ENCODE assay signal across 15 mouse cellular contexts in the genomic region with DNA sequence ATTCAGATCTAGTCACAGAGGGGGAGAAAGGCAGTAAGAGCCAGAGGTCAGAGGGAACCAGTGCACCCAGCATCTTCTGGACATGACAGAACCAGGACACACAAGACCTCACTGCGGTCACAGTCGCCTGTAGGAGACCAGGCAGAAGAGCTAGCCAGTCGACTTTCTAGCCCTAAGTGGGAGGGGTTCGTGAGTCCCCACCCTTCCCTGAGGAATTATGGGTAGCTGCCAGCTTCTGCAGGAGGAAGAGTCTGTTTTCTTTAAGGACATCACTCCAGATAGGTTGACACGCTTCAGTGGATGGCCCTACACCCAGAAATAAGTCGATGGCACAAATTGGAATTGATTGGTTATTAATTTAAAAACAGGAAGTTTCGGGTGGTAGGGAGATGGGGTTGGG. TPM values are rescaled to one million over a fixed set of nuclear protein-coding genes. Genes with fewer than 3 reads are reported as not detected.
DNase-seq lines count a peak whose midpoint lies in the region; ATAC-seq and TF ChIP-seq lines count a peak whose summit lies in the region.
"Had no signal": no experiment of that assay in that cellular context is flagged by ENCODE, and none has a peak within 500 bp of the region (broad histone marks: within the 10 kb centered on the region; RNA-seq: fewer than 3 reads in every experiment).

No protein-coding gene starts in this region.

- no peak for DNase-seq in kidney, postnatal 36 days
- peak; percentile 24 for DNase-seq in MEL (ENCODE audit: low read depth, low spot score)
- peak; percentile 50 for DNase-seq in embryo, embryonic 10.5 days (ENCODE audit: low spot score)
- DNase-seq in liver, embryonic 13.5 days = no peak
- DNase-seq: cerebellum, adult 9-10 months; gastrocnemius, postnatal 14 days; thymus, postnatal 14 days had no signal

- 36% methylated on average over 7 of the region's 7 CpGs for WGBS in kidney, embryonic 15.5 days
- 23% methylated on average over 7 of the region's 7 CpGs for WGBS in liver, embryonic 13.5 days (ENCODE audit: insufficient replicate concordance)

- no peak for ATAC-seq in kidney, embryonic 15.5 days (replicated peaks; ENCODE audit: low FRiP score)
- ATAC-seq in liver, embryonic 13.5 days (ENCODE audit: low read depth) = no peak
- ATAC-seq in activated CD4-positive, CD25-positive, alpha-beta regulatory T cell, adult 4 months = no peak
- ATAC-seq in megakaryocyte progenitor cell, adult 5-6 weeks (replicated peaks; ENCODE audit: poor library complexity) = no peak

- H3K27ac ChIP-seq in kidney, embryonic 15.5 days = no peak overlapping the region
- no peak overlapping the region for H3K27ac ChIP-seq in MEL (ENCODE audit: control insufficient read depth, low read depth, low read length)
- H3K27ac ChIP-seq in liver, embryonic 13.5 days = no peak overlapping the region

- TF ChIP-seq CTCF in MEL (IDR thresholded peaks at IDR 0.05 in 2 of 3, conservative IDR thresholded peaks at IDR 0.05 in 1 of 3; ENCODE audit: control insufficient read depth in 1 of 3, insufficient read depth in 1 of 3, low read depth in 2 of 3, low read length in 3 of 3, poor library complexity in 1 of 3, severe bottlenecking in 1 of 3) = no peak

- TF ChIP-seq RAD21 in MEL (IDR thresholded peaks at IDR 0.05; ENCODE audit: low read depth, low read length) = no peak

- no peaks in the 10 kb centered on the region for H3K79me2 ChIP-seq in MEL (ENCODE audit: control insufficient read depth, insufficient read depth, low read length, poor library complexity)

- H3K4me2 ChIP-seq in kidney, embryonic 15.5 days = peak overlapping the region; percentile 74
- H3K4me2 ChIP-seq in liver, embryonic 13.5 days = peak overlapping the region; percentile 70

- peaks cover 48% of the 10 kb centered on the region for H3K4me1 ChIP-seq in kidney, embryonic 15.5 days
- peaks cover 4 to 9% of the 10 kb centered on the region in 2 experiments for H3K4me1 ChIP-seq in MEL (ENCODE audit: control insufficient read depth in 1 of 2, insufficient read depth in 2 of 2, low read length in 2 of 2)
- H3K4me1 ChIP-seq in liver, embryonic 13.5 days (replicated peaks) = peaks cover 9% of the 10 kb centered on the region; the same call in 1 of the 2 replicates

- TF ChIP-seq POLR2A in MEL (IDR thresholded peaks at IDR 0.05; ENCODE audit: control insufficient read depth in 1 of 2, insufficient read depth in 1 of 2, low read depth in 1 of 2, low read length in 2 of 2, poor library complexity in 1 of 2) = no peak

- TF ChIP-seq EP300 in MEL (IDR thresholded peaks at IDR 0.05; ENCODE audit: low read depth in 1 of 2, low read length in 2 of 2) = no peak

- no peaks in the 10 kb centered on the region for H3K36me3 ChIP-seq in kidney, embryonic 15.5 days
- peaks cover 0 to 6% of the 10 kb centered on the region in 2 experiments; a peak in 2 of 4 replicates for H3K36me3 ChIP-seq in MEL (ENCODE audit: control insufficient read depth in 1 of 2, insufficient read depth in 2 of 2, low read length in 2 of 2)
- no peaks in the 10 kb centered on the region for H3K36me3 ChIP-seq in liver, embryonic 13.5 days

- peaks cover 20% of the 10 kb centered on the region; the same call in 1 of the 2 replicates for H3K27me3 ChIP-seq in kidney, embryonic 15.5 days
- H3K27me3 ChIP-seq in MEL (ENCODE audit: control insufficient read depth in 1 of 2, insufficient read depth in 2 of 2, low read length in 2 of 2) = peaks cover 5% of the 10 kb centered on the region in 2 experiments
- H3K27me3 ChIP-seq in liver, embryonic 13.5 days = peaks cover 45% of the 10 kb centered on the region

- no peaks in the 10 kb centered on the region for H3K9me3 ChIP-seq in kidney, embryonic 15.5 days (replicated peaks)
- no peaks in the 10 kb centered on the region for H3K9me3 ChIP-seq in MEL (replicated peaks; ENCODE audit: insufficient read depth, low read length)
- no peaks in the 10 kb centered on the region for H3K9me3 ChIP-seq in liver, embryonic 13.5 days (replicated peaks)

- no peak overlapping the region for H3K9ac ChIP-seq in kidney, embryonic 15.5 days
- H3K9ac ChIP-seq in MEL (ENCODE audit: control insufficient read depth, low read depth, low read length, poor library complexity, severe bottlenecking) = no peak overlapping the region
- no peak overlapping the region for H3K9ac ChIP-seq in liver, embryonic 13.5 days

- no peak overlapping the region for H3K4me3 ChIP-seq in kidney, embryonic 15.5 days (replicated peaks)
- H3K4me3 ChIP-seq in MEL (ENCODE audit: control insufficient read depth in 1 of 2, insufficient read depth in 1 of 2, low read depth in 2 of 2, low read length in 2 of 2) = no peak overlapping the region
- no peak overlapping the region for H3K4me3 ChIP-seq in liver, embryonic 13.5 days (replicated peaks)
- H3K4me3 ChIP-seq: myocyte had no signal

TF ChIP-seq in MEL, 35 proteins besides CTCF, POLR2A, EP300 and RAD21:
- TF ChIP-seq USF2 (IDR thresholded peaks at IDR 0.05; ENCODE audit: borderline replicate concordance in 1 of 2, insufficient read depth in 1 of 2, low read depth in 1 of 2, low read length in 2 of 2) (no peak), RCOR1 (IDR thresholded peaks at IDR 0.05; ENCODE audit: low read depth, low read length) (no peak), TCF12 (IDR thresholded peaks at IDR 0.05; ENCODE audit: low read depth, low read length) (no peak), UBTF (IDR thresholded peaks at IDR 0.05; ENCODE audit: borderline replicate concordance, insufficient read depth, low read depth, low read length) (no peak), MXI1 (IDR thresholded peaks at IDR 0.05; ENCODE audit: low read depth, low read length) (no peak), GABPA (IDR thresholded peaks at IDR 0.05; ENCODE audit: low read depth, low read length) (no peak), GATA1 (IDR thresholded peaks at IDR 0.05; ENCODE audit: low read depth, low read length) (no peak), ELF1 (IDR thresholded peaks at IDR 0.05; ENCODE audit: low read depth, low read length) (no peak), KAT2A (conservative IDR thresholded peaks at IDR 0.05; ENCODE audit: low read depth, low read length) (no peak), POLR2AphosphoS5 (IDR thresholded peaks at IDR 0.05; ENCODE audit: borderline replicate concordance, low read depth, low read length) (no peak), E2F4 (IDR thresholded peaks at IDR 0.05; ENCODE audit: borderline replicate concordance, low read depth, low read length) (no peak), MYC (IDR thresholded peaks at IDR 0.05; ENCODE audit: low read depth, low read length) (no peak), MYB (IDR thresholded peaks at IDR 0.05; ENCODE audit: low read depth, low read length) (no peak), USF1 (IDR thresholded peaks at IDR 0.05; ENCODE audit: low read depth, low read length) (no peak), ETS1 (IDR thresholded peaks at IDR 0.05; ENCODE audit: low read depth, low read length) (no peak), MAZ (IDR thresholded peaks at IDR 0.05; ENCODE audit: low read depth, low read length) (no peak), ZNF384 (IDR thresholded peaks at IDR 0.05; ENCODE audit: low read depth, low read length) (no peak), TBP (IDR thresholded peaks at IDR 0.05; ENCODE audit: low read depth, low read length) (no peak), SIN3A (IDR thresholded peaks at IDR 0.05; ENCODE audit: low read length) (no peak)

RNA-seq across cellular contexts. Expression of a gene that starts 30.4 kb away (rescaled TPM):
- 0.83 and 1.4 TPM in 2 replicates for polyA plus RNA-seq in kidney, embryonic 15.5 days (2015; fragmentation: Nextera tagmentation; extraction: Ambion mirVana)
- total RNA-seq in MEL (2012; rRNA removed) = not detected in 2 replicates
- polyA plus RNA-seq in MEL (2012; ENCODE audit: insufficient read depth in 1 of 2, insufficient read length in 2 of 2, low read depth in 1 of 2, low replicate concordance in 2 of 2, missing spikeins in 1 of 2) = not detected
- polyA plus RNA-seq in liver, embryonic 13.5 days (2015; fragmentation: Nextera tagmentation; extraction: Ambion mirVana) = 0.06 TPM in 1 of 2 replicates, not detected in the other
- polyA plus RNA-seq in activated CD4-positive, CD25-positive, alpha-beta regulatory T cell, adult 4 months (2017; shearing (Covaris generic)) = not detected
- total RNA-seq in megakaryocyte progenitor cell, adult 5-6 weeks (2015) = not detected in 2 replicates
- total RNA-seq in megakaryocyte progenitor cell, adult 5-6 weeks (2017) = not detected in 2 replicates
- total RNA-seq: adrenal gland, adult 2 months; gastrocnemius, postnatal 14 days; layer of hippocampus, postnatal 25 days; liver, adult 2 months had no signal

RNA-seq across cellular contexts. Expression of a gene that starts 42.2 kb away (rescaled TPM):
- polyA plus RNA-seq in kidney, embryonic 15.5 days (2015; fragmentation: Nextera tagmentation; extraction: Ambion mirVana) = 13.6 and 15.4 TPM in 2 replicates
- not detected in 2 replicates for total RNA-seq in MEL (2012; rRNA removed)
- not detected for polyA plus RNA-seq in MEL (2012; ENCODE audit: insufficient read depth in 1 of 2, insufficient read length in 2 of 2, low read depth in 1 of 2, low replicate concordance in 2 of 2, missing spikeins in 1 of 2)
- polyA plus RNA-seq in liver, embryonic 13.5 days (2015; fragmentation: Nextera tagmentation; extraction: Ambion mirVana) = 0.59 and 0.65 TPM in 2 replicates
- polyA plus RNA-seq in activated CD4-positive, CD25-positive, alpha-beta regulatory T cell, adult 4 months (2017; shearing (Covaris generic)) = not detected
- not detected in 2 replicates for total RNA-seq in megakaryocyte progenitor cell, adult 5-6 weeks (2015)
- not detected in 2 replicates for total RNA-seq in megakaryocyte progenitor cell, adult 5-6 weeks (2017)
- total RNA-seq: liver, adult 2 months had no signal
- polyA plus RNA-seq: liver, adult 2 months had no signal

RNA-seq across cellular contexts. Expression of a gene that starts 47.7 kb away (rescaled TPM):
- not detected in 2 replicates for polyA plus RNA-seq in kidney, embryonic 15.5 days (2015; fragmentation: Nextera tagmentation; extraction: Ambion mirVana)
- total RNA-seq in MEL (2012; rRNA removed) = not detected in 2 replicates
- polyA plus RNA-seq in MEL (2012; ENCODE audit: insufficient read depth in 1 of 2, insufficient read length in 2 of 2, low read depth in 1 of 2, low replicate concordance in 2 of 2, missing spikeins in 1 of 2) = not detected
- not detected in 2 replicates for polyA plus RNA-seq in liver, embryonic 13.5 days (2015; fragmentation: Nextera tagmentation; extraction: Ambion mirVana)
- polyA plus RNA-seq in activated CD4-positive, CD25-positive, alpha-beta regulatory T cell, adult 4 months (2017; shearing (Covaris generic)) = not detected
- not detected in 2 replicates for total RNA-seq in megakaryocyte progenitor cell, adult 5-6 weeks (2015)
- total RNA-seq in megakaryocyte progenitor cell, adult 5-6 weeks (2017) = not detected in 2 replicates
- total RNA-seq: adrenal gland, adult 2 months; gastrocnemius, postnatal 14 days; layer of hippocampus, postnatal 25 days; liver, adult 2 months had no signal
- polyA plus RNA-seq: adrenal gland, adult 2 months; liver, adult 2 months; myocyte; spleen, adult 2 months had no signal

RNA-seq across cellular contexts. Expression of a gene that starts 50.4 kb away (rescaled TPM):
- polyA plus RNA-seq in kidney, embryonic 15.5 days (2015; fragmentation: Nextera tagmentation; extraction: Ambion mirVana) = 32.8 and 33.8 TPM in 2 replicates
- 18.4 and 18.7 TPM in 2 replicates for total RNA-seq in MEL (2012; rRNA removed)
- polyA plus RNA-seq in MEL (2012; ENCODE audit: insufficient read depth in 1 of 2, insufficient read length in 2 of 2, low read depth in 1 of 2, low replicate concordance in 2 of 2, missing spikeins in 1 of 2) = 10 to 100 TPM; 29.8 to 35.5 TPM
- 9.8 and 11.2 TPM in 2 replicates for polyA plus RNA-seq in liver, embryonic 13.5 days (2015; fragmentation: Nextera tagmentation; extraction: Ambion mirVana)
- 1 to 10 TPM; 1.3 to 1.9 TPM for polyA plus RNA-seq in activated CD4-positive, CD25-positive, alpha-beta regulatory T cell, adult 4 months (2017; shearing (Covaris generic))
- 3.4 and 4.7 TPM in 2 replicates for total RNA-seq in megakaryocyte progenitor cell, adult 5-6 weeks (2015)
- 1.4 and 4.1 TPM in 2 replicates for total RNA-seq in megakaryocyte progenitor cell, adult 5-6 weeks (2017)

Comparison
In these comparisons a context has a peak if more than half of its experiments do, and no peak if none do; other contexts are left out.
1. DNase-seq: peak in MEL (single experiment) and embryo, embryonic 10.5 days (single experiment); none in kidney, postnatal 36 days (0 of 2) and liver, embryonic 13.5 days (single experiment).